Mouse (Mus musculus) stomach, postnatal 0 days (tissue): Measurements from ENCODE around the gene Pcsk2. TPM values are rescaled to one million over a fixed set of nuclear protein-coding genes. Genes with fewer than 3 reads are reported as not detected.

Source experiments
- ATAC-seq: fragments of 200-750 bp; cut with Nextera tagmentation; 2 replicates; pipeline ENCODE4 v1.8.0; 2017; ENCODE audit not compliant: low FRiP score, low TSS enrichment
- DNase-seq: peaks from one replicate; pipeline ENCODE4 v3.0.0-alpha.2; 2016; ENCODE audit warnings: low spot score
- H3K27ac ChIP-seq: fragments of 300-500 bp; sonication (generic); replicated peaks from 2 replicates; pipeline ENCODE4 v1.5.1; 2014; ENCODE audit warnings: mild to moderate bottlenecking, control low read depth
- H3K27me3 ChIP-seq: fragments of 300-500 bp; sonication (generic); 2 replicates; pipeline ENCODE4 v1.6.1; 2014; ENCODE audit warnings: low read length; ENCODE audit not compliant: control insufficient read depth, insufficient read depth
- H3K36me3 ChIP-seq: fragments of 300-500 bp; sonication (generic); 2 replicates; pipeline ENCODE4 v1.6.1; 2014; ENCODE audit warnings: low read length, mixed read lengths; ENCODE audit not compliant: control insufficient read depth, insufficient read depth
- H3K4me1 ChIP-seq: fragments of 300-500 bp; sonication (generic); replicated peaks from 2 replicates; pipeline ENCODE4 v1.6.1; 2014; ENCODE audit warnings: antibody characterized with exemption; ENCODE audit not compliant: control insufficient read depth, insufficient read depth
- H3K4me2 ChIP-seq: fragments of 300-500 bp; sonication (generic); replicated peaks from 2 replicates; pipeline ENCODE4 v1.6.1; 2014; ENCODE audit warnings: low read depth, mild to moderate bottlenecking, control low read depth, moderate library complexity
- H3K4me3 ChIP-seq: fragments of 300-500 bp; sonication (generic); 2 replicates; pipeline ENCODE4 v1.5.1; 2014; ENCODE audit warnings: low read depth, low read length, control low read depth
- H3K9ac ChIP-seq: fragments of 300-500 bp; sonication (generic); 2 replicates; pipeline ENCODE4 v1.6.1; 2014; ENCODE audit warnings: mild to moderate bottlenecking, low read length, control low read depth, mixed read lengths
- H3K9me3 ChIP-seq: fragments of 300-500 bp; sonication (generic); 2 replicates; pipeline ENCODE4 v1.6.1; 2016; ENCODE audit warnings: low read length; ENCODE audit not compliant: control insufficient read depth
- CTCF ChIP-seq: IDR thresholded peaks from 2 replicates; pipeline ENCODE4 v1.5.1; 2016; ENCODE audit warnings: antibody characterized with exemption, low read depth, mild to moderate bottlenecking, moderate library complexity
- EP300 ChIP-seq: optimal IDR thresholded peaks from 2 replicates; pipeline ENCODE3; 2016; ENCODE audit warnings: antibody characterized with exemption
- WGBS: fragments of 180-500 bp; shearing (Covaris S2); extraction: QIAGEN DNeasy Blood & Tissue Kit; methylation state at CpG from one replicate; pipeline ENCODE4 v1.1.7; 2014; 5-methylcytosine and 5-hydroxymethylcytosine counted together
- polyA plus RNA-seq: library from polyadenylated mRNA; unstranded; fragments of >200 nt; fragmentation: Nextera tagmentation; extraction: Ambion mirVana; gene quantifications from 2 replicates; pipeline ENCODE4 v1.2.1, GENCODE M21; 2015

Pcsk2 gene
- polyA plus RNA-seq, 1 experiment from 2014 or later, result 0.80 TPM

GRCm38 (mm10) chr2:143859166-143859565 lies 313.2 kb downstream of the Pcsk2 start:
- no peak for TF ChIP-seq EP300
- TF ChIP-seq CTCF, result no peak
- H3K9ac ChIP-seq, result no peak overlapping the region
- no peak for ATAC-seq

GRCm38 (mm10) chr2:143862484-143863231 lies 316.7 kb downstream of the Pcsk2 start, which contains the start of gene Bfsp1:
Bfsp1 (minus strand) TSS chr2:143863173.
- Histone ChIP-seq H3K36me3 (no peaks in the 10 kb centered on the region), H3K9me3 (no peaks in the 10 kb centered on the region), H3K9ac (peak within 1 kb of the TSS; percentile 82), H3K27ac (peak within 1 kb of the TSS; percentile 61; the same call in 1 of the 2 replicates), H3K4me1 (no peaks in the 10 kb centered on the region), H3K4me2 (peak within 1 kb of the TSS; percentile 74), H3K4me3 (peak within 1 kb of the TSS; percentile 45), H3K27me3 (no peaks in the 10 kb centered on the region)
- DNase-seq (peak; percentile 77), ATAC-seq (peak; percentile 93)
- no peak for TF ChIP-seq EP300
- no peak for TF ChIP-seq CTCF
- WGBS, result 4% methylated on average over 79 of the region's 86 CpGs

More at GRCm38 (mm10) chr2:143859166-143859565, 313.2 kb downstream of the Pcsk2 start:
- H3K36me3 ChIP-seq, result no peaks in the 10 kb centered on the region
- H3K4me2 ChIP-seq, result no peak overlapping the region
- H3K4me3 ChIP-seq, result no peak overlapping the region
- DNase-seq, result no peak
- H3K4me1 ChIP-seq, result no peaks in the 10 kb centered on the region
- no peaks in the 10 kb centered on the region for H3K9me3 ChIP-seq
- WGBS, result 87% methylated on average over 2 of the region's 2 CpGs
- H3K27ac ChIP-seq, result no peak overlapping the region
- H3K27me3 ChIP-seq, result no peaks in the 10 kb centered on the region

DNA sequence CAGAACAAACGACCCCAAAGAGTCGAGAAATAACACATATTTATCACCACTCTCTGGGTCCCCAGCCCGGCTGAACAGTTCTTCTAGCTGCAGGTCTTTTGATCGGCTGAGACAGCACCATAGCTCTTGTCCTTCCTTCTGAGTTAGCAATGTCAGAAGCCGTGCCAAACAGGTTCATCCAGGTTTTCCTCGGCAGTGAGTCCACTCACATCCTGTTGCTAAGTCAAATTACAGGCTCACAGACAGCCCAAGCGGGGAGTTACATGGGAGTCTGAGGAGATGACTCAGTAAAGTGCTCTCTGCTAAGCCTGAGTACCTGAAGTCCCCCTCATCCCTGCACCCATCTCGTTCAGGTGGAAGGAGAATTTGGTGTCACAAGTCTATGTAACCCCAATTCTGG lies 318.6 kb downstream of the Pcsk2 start:
- H3K9ac ChIP-seq, result no peak overlapping the region
- H3K27me3 ChIP-seq, result no peaks in the 10 kb centered on the region
- no peaks in the 10 kb centered on the region for H3K9me3 ChIP-seq
- no peaks in the 10 kb centered on the region for H3K36me3 ChIP-seq
- H3K27ac ChIP-seq, result no peak overlapping the region
- no peak for TF ChIP-seq EP300
- no peak for TF ChIP-seq CTCF
- WGBS, result 36% methylated on average over 8 of the region's 8 CpGs
- no peak overlapping the region for H3K4me3 ChIP-seq
- DNase-seq (peak; percentile 32), ATAC-seq (no peak)
- no peak overlapping the region for H3K4me2 ChIP-seq
- no peaks in the 10 kb centered on the region for H3K4me1 ChIP-seq
